Mouse (Mus musculus) megakaryocyte, embryonic 14.5 days (primary cell): ENCODE measurements around the gene Rfx1.

Experiments
- FLI1 ChIP-seq: IDR thresholded peaks from 2 replicates; pipeline ENCODE4 v1.6.1; 2012; ENCODE audit warnings: low read length, inconsistent platforms, mixed read lengths
- GATA1 ChIP-seq: IDR thresholded peaks from 3 replicates; pipeline ENCODE4 v1.6.1; 2012; ENCODE audit warnings: mixed read lengths, low read length, inconsistent platforms, borderline replicate concordance

GRCm38 (mm10) chr8:84073230-84073976 is 6.8 kb downstream of the Rfx1 start:
- TF ChIP-seq GATA1 (no peak), FLI1 (no peak)
